Mouse (Mus musculus) gastrocnemius, adult 2 months (tissue): ENCODE measurements at regions not wholly inside any gene's neighbourhood (a gene's known extent, or its start where the extent isn't known, plus 50 kb on each side); places are given as distances from the start of the nearest gene placed in this dataset.

Experiments used
- DNase-seq: peaks from one replicate; pipeline ENCODE4 v3.0.0; 2022
- H3K27ac ChIP-seq: fragments of 200-600 bp; 2 replicates; pipeline ENCODE4 v1.8.1; 2022; ENCODE audit warnings: mild to moderate bottlenecking
- H3K4me3 ChIP-seq: fragments of 200-600 bp; 2 replicates; pipeline ENCODE4 v1.8.1; 2022; ENCODE audit warnings: mild to moderate bottlenecking, moderate library complexity
- CTCF ChIP-seq: fragments of 200-600 bp; IDR thresholded peaks from 2 replicates; pipeline ENCODE4 v1.8.1; 2022; ENCODE audit warnings: antibody characterized with exemption, mild to moderate bottlenecking, moderate library complexity
- intact Hi-C: fragments of 180-260 bp; cut with DNase I; formaldehyde crosslinking; loops from one replicate; pipeline ENCODE4 v1.15.1; 2025

DNA sequence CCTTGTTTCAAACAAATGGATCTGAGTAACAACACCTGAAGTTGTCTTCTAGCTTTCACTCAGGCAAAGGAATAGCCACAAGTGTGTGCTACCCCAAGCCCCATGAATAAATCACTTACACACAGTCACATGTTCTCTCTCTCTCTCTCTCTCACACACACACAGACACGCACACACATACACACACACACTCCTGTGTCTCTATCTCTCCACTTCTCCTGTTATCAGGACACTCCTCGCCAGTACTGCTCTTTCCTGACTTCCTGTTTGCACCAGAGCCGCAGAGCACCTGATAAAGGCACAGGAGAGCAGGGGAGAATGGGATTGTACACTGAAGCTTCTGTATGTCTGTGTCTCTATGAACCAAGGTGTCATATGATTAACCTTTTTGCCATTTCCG lies 501.5 kb downstream of the Etnk1 start:
- Histone ChIP-seq H3K27ac (no peak overlapping the region), H3K4me3 (no peak overlapping the region)
- no peak for DNase-seq
- no peak for TF ChIP-seq CTCF
- intact Hi-C loops: no loop called here

- DNase-seq: no peak
- no peak for TF ChIP-seq CTCF
- intact Hi-C loops: no loop called here
Observed at GRCm38 (mm10) chr6:143669446-143670130, 502.6 kb downstream of the Etnk1 start.

DNA sequence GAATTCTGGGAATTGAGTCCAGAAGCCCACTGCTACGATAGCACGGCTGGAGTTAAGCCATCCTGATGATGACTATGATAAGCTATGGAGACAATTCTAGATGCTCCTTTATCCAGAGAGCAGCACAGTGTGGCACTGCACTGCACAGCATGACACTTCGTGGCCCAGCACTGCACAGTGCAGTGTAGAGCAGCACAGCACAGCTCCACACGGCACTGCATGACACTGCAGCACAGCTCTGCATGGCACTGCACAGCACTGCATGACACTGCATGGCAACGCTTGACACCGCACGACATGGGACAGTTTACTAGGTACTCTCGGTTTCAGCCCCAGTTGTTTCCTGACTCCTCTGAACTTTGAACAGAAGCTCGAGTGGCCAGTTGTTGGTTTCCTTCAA lies 523.1 kb downstream of the Etnk1 start:
- H3K4me3 ChIP-seq: no peak overlapping the region
- no peak for TF ChIP-seq CTCF
- intact Hi-C loops: no loop called here
- no peak overlapping the region for H3K27ac ChIP-seq
- no peak for DNase-seq

More at GRCm38 (mm10) chr6:143669446-143670130, 502.6 kb downstream of the Etnk1 start:
- no peak overlapping the region for H3K4me3 ChIP-seq
- H3K27ac ChIP-seq: no peak overlapping the region

DNA sequence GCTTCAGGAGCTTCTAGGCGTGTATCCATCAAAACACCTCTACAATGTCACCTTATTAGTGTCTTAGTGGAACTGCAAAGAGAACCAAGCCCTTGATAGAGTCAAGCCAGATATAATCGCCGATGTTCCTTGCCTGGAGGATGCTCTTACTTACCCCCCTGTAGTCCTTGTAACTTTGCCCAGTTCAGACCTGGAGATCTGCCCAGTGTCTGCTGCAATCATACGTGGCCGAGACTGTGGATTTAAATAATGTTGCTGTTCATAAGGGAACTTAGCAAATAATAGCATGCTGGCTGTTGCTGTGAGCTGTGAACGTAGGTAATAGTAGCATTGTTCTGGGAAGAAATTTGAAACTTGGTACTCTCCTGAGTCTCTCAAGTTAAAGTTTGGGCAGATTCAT lies 523.8 kb downstream of the Etnk1 start:
- no peak for TF ChIP-seq CTCF
- intact Hi-C loops: no loop called here
- Histone ChIP-seq H3K4me3 (no peak overlapping the region), H3K27ac (no peak overlapping the region)
- DNase-seq: peak; percentile 39

GRCm38 (mm10) chr6:143697997-143698396 lies 531.0 kb downstream of the Etnk1 start:
- H3K27ac ChIP-seq: no peak overlapping the region
- intact Hi-C loops: no loop called here
- DNase-seq: no peak
- no peak for TF ChIP-seq CTCF
- H3K4me3 ChIP-seq: no peak overlapping the region

DNA sequence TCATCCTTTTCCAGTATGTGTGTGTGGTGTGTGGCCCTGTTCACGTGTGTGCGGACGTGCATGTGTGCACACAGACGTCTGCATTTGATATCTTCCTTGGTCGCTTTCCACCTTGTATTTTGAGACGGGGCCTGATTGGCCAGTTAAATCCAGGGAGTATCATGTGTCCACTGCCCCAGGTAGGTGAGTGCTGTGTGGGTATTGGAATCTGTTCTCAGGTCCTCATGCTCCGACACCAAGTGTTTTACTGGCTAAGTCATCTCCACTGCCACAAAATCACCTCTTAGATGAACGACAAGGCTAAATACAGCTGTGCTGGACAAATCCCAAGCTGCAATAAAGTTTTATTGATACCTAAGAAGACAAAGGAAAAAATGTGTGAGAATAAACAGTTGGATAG lies 537.0 kb downstream of the Etnk1 start:
- Histone ChIP-seq H3K4me3 (no peak overlapping the region), H3K27ac (no peak overlapping the region)
- intact Hi-C loops: no loop called here
- DNase-seq: no peak
- no peak for TF ChIP-seq CTCF

GRCm38 (mm10) chr6:143706451-143706850 lies 539.4 kb downstream of the Etnk1 start:
- no peak for DNase-seq
- Histone ChIP-seq H3K4me3 (no peak overlapping the region), H3K27ac (no peak overlapping the region)
- intact Hi-C loops: no loop called here
- TF ChIP-seq CTCF: no peak

GRCm38 (mm10) chr6:143714461-143714860 lies 547.4 kb downstream of the Etnk1 start:
- no peak for DNase-seq
- intact Hi-C loops: no loop called here
- Histone ChIP-seq H3K27ac (no peak overlapping the region), H3K4me3 (no peak overlapping the region; the same call in 1 of the 2 replicates)
- no peak for TF ChIP-seq CTCF

- DNase-seq: no peak
- no peak overlapping the region for H3K27ac ChIP-seq
- no peak for TF ChIP-seq CTCF
- intact Hi-C loops: no loop called here
- no peak overlapping the region for H3K4me3 ChIP-seq
Observed at GRCm38 (mm10) chr6:143750074-143750473, 583.1 kb downstream of the Etnk1 start.

DNA sequence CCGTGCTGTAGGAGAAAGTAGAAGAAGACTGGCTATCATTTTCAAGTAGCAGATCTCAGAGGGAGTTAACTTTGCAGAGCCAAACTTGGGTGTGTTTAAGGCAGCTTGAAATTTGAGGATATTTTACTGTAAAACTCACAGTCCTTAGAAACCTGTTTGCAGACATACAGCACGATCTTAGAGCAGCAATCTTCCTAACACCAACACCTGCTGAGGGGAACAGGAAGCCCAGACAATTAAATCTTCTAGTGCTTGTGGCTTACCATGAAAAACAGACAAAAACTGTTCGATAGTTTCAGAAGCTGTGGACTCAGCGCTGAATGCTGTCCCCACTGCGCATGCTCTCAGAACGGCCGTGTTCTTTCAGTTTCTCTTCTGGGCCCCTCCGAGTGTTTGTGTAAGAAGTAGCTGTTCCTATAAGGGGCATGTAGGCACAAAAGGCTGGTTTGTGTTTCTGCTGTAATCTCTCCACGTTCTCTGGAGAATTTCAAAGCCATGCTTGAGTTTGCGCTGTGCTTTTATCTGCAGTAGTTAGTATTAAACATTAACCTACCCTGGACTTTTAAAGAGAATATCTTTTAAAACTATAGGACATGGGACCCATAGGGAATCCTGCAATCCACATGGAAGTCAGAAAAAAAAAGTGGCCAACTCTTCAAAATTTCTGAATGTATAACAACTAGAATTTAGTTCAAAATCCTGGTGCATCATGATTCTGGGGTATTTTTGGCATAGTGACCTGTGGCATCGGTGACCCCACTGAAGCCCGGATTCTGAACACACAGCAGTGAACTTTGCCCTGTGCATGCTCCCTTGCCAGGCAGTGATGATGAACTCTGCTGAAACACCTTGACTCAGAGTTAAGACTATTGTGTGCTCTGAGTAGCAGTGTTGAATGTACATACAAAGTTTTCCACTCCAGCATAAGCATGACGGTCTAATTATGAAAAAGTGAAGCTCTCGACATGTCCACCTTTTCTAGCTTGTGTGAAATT lies 584.4 kb downstream of the Etnk1 start:
- intact Hi-C loops: no loop called here
- peak; percentile 15 for DNase-seq
- Histone ChIP-seq H3K27ac (peak overlapping the region; percentile 35; the same call in 1 of the 2 replicates), H3K4me3 (peak overlapping the region; percentile 48)
- TF ChIP-seq CTCF: no peak

DNA sequence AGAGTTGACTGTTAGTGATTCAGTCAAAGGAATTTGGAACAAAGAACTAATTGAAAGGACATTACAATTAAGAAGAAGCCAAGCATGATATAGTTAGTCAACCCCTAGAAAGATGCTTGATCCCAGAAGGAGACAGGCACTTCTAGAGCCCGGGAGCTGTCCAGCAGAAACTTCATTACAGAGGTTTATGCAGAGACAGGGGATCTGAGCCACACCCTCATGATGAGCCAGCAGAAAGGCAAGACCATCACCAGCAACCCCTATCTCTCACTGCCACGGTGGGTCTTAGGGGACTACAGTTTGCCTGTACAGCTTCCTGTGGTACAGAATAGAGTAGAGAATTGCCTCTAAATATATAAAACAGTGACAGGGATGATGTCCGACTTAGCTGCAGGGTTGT lies 590.4 kb downstream of the Etnk1 start:
- Histone ChIP-seq H3K4me3 (no peak overlapping the region), H3K27ac (no peak overlapping the region)
- DNase-seq: no peak
- TF ChIP-seq CTCF: no peak
- intact Hi-C loops: no loop called here

DNA sequence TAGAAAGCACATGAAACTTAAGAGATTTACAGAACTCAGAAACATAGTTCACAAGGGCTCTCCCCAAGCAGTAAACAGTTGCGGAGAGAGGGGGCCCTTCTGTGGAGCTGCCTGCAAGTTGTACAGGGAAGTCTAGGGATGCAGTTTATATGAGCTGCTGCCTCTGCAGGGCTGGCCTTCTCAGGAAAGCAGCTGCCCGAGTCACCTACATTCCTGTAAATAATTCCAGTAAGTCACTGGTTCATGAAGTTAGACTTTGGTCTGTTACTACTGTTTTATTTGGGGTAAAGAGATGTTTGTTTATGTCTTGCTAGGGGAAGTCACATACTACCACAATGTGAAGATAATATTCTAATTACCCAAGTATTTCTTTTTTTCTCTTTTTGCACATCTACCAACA lies 601.1 kb downstream of the Etnk1 start:
- no peak for DNase-seq
- intact Hi-C loops: no loop called here
- no peak for TF ChIP-seq CTCF
- Histone ChIP-seq H3K4me3 (no peak overlapping the region), H3K27ac (no peak overlapping the region)
